Mouse (Mus musculus) gastrocnemius, postnatal 14 days (tissue): ENCODE measurements at regions not wholly inside any gene's neighbourhood (a gene's known extent, or its start where the extent isn't known, plus 50 kb on each side); places are given as distances from the start of the nearest gene placed in this dataset.

Experiments used
- DNase-seq: peaks from one replicate; pipeline ENCODE4 v3.0.0; 2021; ENCODE audit warnings: mixed read lengths
- intact Hi-C: fragments of 180-260 bp; cut with DNase I; formaldehyde crosslinking; loops from one replicate; pipeline ENCODE4 v1.15.1; 2025; ENCODE audit warnings: low total_unique reads

DNA sequence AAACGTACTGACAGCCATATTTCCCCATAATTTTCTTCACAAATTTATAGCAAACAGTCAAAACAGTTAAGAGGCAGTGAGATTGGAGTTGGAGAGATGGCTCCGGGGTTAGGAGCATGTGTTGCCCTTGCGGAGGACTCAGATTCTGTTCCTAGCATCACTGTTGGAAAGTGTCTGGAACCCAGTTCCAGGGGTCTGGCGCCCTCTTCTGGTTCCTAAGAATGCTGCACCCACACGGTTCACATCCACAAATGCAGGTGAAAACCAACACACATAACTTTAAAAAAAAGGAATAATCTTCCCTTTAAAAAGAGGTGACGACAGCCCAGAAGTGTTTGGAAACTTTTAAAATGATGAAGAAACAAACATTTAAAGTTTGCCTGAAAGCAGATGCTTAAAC lies 129.1 kb upstream of the Ankrd50 start:
- intact Hi-C loops, result no loop called here
- DNase-seq, result no peak

DNA sequence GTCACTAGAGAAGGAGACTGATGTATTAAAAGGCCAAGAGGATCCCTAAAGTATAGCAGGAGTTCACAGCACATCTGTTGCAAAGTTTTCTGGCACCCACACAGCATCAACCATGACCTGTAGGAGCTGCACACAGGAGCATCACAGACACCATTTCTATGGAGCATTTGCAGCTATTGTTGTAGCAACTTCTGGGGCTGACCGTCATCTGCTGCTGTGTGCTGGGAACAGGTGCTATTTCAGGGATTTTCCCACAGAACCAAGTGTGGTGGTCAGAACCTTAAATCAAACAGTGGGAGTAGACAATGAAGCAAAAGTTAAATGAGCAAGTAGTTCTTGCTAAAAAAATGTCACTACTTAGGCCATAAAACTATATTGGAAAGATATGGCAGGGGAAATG lies 106.9 kb upstream of the Ankrd50 start:
- DNase-seq, result no peak
- intact Hi-C loops, result no loop called here

DNA sequence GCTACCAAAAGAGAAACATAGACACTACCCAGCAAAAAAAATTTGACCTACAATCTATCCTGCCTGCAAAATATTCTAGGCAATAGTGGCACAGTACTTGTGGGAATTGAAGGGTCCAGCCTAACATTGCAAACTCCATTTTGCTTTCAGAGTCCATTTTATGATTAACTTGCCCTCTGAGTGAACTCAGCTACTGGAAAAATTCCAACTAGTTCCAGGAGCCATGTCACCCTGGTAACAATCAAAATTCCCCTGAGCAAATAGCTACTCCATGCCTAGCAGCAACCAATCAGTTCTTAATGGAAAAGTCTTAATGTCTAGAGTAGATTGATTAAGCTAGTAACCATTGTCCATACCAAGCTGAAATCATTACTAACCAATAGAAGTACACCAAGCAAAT lies 104.3 kb upstream of the Ankrd50 start:
- intact Hi-C loops, result no loop called here
- DNase-seq, result no peak

DNA sequence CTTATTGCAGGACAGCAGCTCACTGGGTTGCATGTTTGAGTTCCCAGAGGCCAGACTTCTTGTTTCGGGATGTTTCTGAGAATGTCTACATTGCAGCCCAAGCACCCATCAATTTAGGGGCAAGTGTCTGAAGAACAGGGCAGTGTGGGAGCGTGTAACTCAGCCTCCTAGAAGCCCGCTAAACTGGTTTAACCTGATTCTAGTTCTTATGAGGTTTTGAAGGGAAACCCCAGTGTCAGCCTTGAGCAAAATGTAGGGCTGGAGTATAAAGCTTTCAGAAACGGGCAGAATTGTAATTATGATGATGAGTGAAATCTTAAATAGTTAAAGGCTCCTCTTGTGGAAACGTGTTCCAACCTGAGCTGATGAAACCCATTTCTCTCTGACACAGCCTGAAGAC lies 100.9 kb upstream of the Ankrd50 start:
- intact Hi-C loops, result no loop called here
- no peak for DNase-seq

DNA sequence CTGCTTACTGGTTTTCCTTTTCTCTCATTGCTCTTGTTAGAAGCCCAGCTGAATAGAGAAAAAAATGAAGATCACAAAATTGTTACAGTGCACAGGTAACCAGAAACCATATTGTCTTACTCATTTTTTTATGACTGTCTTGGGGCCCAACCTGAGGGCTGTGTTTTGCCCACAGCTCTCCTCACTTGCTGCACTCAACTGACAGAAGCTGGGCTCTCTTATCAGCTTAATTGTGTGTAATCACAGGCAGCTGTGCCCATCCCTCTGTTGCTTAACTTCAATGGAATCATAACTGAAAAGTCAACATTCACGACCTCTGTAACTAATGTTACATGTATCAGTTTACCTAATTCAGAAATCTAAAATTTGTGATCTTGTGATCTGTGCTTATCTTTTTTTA lies 95.1 kb upstream of the Ankrd50 start:
- intact Hi-C loops, result no loop called here
- DNase-seq, result no peak

DNA sequence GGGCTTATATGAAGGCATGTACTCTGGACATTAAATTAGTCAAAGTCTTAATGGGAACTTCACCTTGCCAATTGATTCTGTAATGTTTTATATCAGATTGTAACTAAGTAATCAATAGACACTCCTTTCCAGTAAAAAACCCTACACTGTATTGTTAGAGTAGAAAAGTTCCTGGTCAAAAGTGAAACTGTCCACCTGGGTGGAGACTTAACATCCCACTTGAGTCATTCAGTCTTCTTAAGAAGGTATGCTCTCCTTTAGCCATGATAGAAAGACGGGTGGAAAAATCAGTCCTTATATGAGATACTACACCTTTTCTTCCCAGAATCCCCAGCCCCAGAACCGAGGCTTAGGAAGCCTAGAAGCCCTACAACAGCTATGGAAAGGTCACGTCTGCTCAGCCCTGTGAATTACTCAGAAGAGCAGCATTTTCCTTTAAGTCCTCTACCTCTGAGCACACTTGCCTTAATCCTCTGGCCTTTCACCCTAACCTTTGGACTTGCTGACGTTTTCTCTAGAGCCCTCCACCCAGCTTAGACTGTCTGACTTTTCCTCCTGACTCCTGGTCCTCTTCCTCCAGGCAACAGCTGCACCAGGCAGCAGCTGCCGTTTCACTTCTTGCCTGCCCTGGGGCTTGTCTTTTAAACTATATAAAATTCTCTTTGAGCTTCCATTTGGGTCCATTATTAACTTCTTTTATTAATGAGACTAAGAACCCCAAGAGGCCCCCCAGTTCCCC lies 93.4 kb upstream of the Ankrd50 start:
- no peak for DNase-seq
- intact Hi-C loops, result no loop called here

DNA sequence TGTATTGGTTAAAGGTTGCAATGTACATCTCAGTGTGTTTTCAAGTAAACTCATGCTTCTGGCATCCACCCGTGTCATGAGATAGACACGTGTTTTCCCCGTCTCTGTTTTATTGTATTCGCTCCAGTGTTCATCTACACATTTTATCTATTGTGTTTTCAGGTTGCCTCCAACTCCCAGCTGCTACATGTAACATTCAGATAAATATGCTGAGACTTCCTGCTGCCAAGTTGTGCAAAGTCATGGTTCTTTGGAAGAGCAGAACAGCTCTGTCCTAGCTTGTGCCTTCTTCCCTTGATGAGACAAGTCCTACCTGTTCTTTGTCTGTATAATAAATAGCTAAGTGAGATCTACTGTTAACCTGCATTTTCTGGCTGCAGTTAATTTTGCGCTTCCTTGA lies 89.0 kb upstream of the Ankrd50 start:
- intact Hi-C loops, result no loop called here
- DNase-seq, result no peak

DNA sequence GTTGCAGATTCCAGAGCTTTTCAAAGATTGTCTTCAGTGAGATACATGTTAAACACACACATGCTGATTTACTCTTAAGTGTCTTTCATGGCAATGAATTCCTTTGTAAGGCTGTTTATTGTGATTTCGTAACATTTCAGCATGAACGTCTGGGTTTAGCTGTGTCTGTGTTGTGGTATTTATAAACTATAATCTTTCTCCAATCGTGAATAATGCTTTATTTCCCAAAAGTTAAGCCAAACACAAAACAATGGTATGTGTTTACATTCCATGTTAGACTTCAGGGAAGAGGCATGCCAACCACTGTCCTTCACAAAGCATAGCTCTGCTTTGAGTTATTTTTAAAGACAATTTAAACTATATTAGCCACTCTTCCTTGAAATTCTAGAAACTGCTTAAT lies 87.5 kb upstream of the Ankrd50 start:
- intact Hi-C loops, result no loop called here
- no peak for DNase-seq

DNA sequence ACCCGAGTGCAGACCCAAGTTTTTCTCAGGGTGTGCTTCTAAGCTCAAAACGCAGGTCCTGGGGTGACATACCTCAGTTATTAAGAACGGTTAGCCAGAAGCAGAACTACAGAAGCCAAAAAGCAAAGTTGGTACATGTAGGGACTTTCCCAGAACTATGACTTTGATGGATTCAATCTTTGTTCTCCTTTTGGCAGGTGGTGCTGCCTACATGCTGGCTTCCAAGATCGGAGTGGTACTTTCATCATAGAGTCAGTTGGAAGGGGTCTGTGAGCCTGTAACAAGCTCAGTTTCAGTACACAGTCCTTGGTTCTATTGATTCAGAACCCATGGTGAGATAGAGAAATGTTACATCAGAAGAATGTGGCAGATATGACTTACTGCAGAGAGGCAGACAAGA lies 86.6 kb upstream of the Ankrd50 start:
- intact Hi-C loops, result no loop called here
- DNase-seq, result no peak

DNA sequence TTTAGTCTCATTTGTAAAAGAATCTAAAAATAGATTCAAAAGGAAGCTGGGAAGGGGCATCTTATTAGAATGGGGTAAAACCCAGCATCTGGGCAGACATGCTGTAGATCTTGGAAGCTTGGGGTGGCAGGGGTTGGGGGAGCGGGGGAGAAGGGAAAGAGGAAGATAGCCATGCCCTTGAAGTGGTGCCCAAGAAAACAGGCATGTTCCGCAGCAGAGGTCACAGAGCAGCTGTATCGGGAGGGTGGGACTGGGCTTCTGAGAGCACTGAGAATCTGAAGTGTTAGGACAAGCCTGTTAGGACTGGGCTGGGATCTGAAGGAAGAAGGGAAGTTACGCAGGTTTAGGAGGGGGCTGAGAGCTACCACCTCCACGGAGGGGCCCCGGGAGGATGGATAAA lies 84.4 kb upstream of the Ankrd50 start:
- intact Hi-C loops, result no loop called here
- no peak for DNase-seq

DNA sequence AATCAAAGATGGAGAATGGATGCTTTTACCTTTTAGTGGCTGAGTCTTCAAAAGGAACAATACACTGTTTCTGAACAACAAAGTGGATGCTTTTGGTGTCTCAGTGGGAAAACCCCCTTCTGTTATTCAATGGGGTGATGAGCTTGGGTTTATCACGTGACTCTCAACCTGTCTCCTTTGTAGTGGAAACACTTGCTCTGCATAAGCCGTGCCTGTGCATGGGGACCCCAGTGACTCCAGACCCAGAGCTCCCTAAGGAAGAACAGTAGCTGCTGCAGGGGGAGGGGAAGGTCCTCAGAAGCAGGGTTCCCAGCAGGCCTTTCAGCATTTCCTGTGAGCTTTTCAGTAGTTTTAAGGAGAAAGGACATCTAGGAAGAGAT lies 83.9 kb upstream of the Ankrd50 start:
- intact Hi-C loops, result no loop called here
- no peak for DNase-seq

DNA sequence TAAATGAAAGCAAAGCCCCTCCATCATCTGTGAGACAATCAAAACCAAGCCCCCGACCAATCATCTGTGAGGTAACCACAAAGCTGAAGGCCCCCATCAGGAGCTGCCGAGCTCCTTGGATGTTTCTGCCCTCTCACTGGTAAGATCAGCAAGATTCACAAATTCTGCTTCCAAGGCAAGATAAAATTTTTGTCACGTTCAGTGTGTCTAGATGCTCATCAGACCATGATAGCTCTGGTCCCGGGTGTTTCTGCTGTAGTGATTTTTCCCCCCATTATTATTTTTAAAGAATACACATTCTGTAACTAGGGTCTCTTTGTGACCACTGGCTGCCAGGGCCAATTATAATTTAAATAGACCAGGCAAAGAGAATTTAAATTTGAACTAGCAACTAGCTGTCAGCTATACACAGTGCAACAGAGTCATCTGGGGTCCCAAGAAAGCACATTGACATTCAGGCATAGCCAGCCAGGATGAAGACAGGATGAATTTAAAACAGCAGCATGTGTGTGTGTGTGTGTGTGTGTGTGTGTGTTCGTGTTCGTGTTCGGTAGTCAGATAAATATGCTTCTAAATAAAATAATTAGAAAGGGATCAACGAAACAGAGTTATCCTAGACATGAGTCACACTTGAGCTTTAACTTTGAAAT lies 83.4 kb upstream of the Ankrd50 start:
- intact Hi-C loops, result no loop called here
- DNase-seq, result no peak

DNA sequence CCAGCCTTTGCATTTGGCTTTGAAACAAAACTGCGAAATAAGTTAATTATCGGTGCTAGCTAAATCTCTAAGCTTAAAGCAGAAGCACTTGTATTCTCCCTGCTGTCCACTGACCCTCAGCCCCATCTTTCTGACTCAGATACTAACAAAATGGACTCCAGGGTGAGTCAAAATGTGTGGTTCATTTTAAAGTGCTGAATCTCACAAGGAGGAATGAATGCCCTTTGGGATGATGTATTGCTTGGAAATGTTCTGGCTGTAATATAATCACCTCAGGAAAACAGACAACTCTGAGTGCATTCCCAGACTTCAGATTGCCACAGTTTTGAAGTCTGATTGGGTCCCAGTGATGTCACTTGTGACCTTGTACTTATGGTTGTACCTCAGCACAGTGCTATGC lies 81.9 kb upstream of the Ankrd50 start:
- intact Hi-C loops, result no loop called here
- DNase-seq, result no peak

DNA sequence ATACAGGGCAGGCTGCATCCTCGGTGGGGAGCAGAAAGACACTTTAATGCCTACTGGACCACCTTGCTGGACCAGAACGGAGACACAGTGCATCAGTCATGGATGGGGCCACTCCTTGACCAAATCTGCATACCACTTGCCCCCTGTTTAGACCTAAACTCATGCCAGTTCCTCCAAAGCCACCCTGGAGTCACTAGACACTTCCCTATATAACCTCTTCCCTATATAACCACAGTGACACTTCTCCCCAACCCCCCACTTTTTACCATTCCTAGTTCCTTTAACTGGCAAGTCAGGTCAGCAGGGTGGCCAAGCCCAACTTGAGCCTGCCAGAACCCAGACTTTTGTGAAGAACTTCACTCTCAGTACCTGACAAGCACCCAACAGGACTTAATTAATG lies 80.2 kb upstream of the Ankrd50 start:
- no peak for DNase-seq
- intact Hi-C loops, result no loop called here

DNA sequence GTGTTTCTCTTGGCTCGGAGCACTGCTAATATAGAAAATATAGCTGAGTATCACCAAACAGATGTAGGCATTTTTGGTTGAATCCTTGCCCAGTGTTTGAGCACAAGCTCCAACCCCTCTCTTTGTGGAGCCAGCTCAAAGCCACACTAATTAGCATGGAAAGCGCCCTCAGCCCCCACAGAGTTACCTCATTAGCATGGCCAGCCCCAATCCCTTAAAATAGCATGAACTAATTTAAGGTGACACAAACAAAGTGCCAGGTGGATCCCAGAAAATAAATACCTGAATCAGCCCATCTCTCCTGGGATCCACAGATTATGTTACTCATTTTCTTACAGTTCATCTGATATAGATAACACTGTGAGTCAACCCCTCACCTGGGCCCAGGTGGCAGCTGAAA lies 79.7 kb upstream of the Ankrd50 start:
- intact Hi-C loops, result no loop called here
- no peak for DNase-seq

DNA sequence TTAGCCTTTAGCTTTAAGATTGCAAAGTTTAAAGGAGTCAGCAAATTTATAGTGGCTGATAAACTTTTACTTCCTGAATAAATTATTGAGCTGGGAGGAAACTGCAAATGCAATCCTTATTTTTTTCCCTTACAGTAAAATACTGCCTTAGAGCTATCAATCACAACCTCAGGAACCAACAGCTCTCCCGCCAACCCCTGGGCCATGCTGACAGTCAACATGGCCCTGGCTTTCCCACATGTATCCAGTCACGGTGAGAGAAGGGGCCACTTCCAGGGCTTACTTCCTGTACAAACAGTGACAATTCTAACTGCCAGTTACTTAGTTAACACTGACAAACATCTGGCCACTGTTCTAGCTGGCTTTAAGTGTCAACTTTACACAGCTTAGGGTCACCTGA lies 76.5 kb upstream of the Ankrd50 start:
- no peak for DNase-seq
- intact Hi-C loops, result no loop called here

DNA sequence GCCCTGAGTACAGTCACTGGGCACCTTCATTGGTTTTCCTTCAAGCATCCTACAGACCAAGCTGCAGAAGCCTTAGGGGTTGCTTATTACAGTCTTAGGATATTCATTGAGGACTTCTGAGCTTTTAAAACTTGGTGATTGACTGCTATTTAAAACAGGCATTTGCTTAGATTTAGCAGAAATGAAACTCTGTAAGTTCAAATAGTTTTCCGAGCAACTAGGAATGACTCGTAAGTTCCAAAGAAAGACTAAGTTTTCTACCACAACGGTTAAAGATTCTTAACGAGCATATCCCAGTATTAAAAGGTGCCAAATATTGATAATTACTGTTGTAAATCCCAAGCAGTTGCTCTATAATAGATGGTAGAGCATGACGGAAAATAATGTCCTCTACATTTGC lies 71.3 kb upstream of the Ankrd50 start:
- no peak for DNase-seq
- intact Hi-C loops, result no loop called here

DNA sequence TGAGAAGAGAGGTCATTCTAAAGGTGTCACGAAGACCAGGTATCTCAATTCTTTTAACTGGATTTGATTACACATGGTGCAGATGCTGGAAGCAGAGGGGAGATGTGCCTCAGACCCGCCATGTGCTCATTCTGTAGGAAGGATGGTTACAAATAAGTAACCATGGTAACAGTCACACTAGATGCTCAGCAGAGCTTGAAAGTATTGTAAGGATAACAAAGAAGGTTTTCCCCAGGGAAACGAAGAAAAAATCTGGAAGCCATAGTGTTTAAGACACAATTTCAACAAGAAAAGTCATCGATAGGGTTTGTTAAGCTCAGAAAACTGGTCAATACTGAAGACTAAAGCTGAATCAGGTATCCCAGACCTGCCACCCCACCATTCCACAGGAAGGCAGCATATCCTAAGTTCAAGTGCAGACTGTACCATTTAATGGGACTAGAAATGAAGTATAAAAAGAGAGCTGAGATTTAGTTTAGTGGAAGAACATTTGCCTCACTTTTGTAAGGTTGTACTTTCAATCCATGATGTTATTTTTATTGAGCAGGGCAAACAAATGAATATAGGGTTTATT lies 68.9 kb upstream of the Ankrd50 start:
- no peak for DNase-seq
- intact Hi-C loops, result no loop called here

DNA sequence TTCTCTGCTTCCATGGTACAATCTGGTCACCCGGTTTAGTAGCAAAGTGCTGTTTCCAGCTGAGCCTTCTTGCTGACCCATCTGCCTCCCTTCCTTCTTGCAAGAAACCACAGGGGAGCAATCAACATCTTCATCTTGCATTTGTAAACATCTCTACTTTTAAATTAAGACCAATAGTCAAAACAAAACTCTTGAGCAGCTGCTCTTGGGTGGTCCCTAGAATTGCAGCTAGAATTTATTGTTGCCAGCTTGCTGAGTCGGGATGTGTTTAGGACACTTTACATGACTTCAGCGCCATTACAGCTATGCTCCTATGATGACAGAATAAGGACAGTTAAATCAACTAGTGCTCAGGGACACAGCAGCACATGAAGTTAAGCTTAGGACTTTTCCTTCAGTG lies 62.4 kb upstream of the Ankrd50 start:
- intact Hi-C loops, result no loop called here
- no peak for DNase-seq

DNA sequence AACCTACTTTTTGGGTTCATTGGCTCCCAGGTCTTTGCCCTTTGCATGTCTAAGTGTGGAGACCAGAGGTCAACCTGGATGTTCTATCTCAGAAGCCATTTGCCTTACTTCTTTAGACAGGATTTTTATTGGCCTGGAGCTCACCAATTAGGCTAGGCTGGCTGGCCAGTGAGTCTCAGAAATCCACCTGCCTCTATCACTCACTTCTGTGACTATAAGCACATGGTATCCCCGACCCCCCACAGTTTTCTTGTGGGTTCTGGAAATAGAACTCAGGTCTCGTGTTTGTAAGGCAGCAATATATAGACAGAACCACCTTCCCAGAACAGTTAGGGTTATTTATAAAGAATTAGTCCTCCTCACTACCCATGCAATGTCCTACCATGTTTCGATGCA lies 60.9 kb upstream of the Ankrd50 start:
- no peak for DNase-seq
- intact Hi-C loops, result no loop called here

DNA sequence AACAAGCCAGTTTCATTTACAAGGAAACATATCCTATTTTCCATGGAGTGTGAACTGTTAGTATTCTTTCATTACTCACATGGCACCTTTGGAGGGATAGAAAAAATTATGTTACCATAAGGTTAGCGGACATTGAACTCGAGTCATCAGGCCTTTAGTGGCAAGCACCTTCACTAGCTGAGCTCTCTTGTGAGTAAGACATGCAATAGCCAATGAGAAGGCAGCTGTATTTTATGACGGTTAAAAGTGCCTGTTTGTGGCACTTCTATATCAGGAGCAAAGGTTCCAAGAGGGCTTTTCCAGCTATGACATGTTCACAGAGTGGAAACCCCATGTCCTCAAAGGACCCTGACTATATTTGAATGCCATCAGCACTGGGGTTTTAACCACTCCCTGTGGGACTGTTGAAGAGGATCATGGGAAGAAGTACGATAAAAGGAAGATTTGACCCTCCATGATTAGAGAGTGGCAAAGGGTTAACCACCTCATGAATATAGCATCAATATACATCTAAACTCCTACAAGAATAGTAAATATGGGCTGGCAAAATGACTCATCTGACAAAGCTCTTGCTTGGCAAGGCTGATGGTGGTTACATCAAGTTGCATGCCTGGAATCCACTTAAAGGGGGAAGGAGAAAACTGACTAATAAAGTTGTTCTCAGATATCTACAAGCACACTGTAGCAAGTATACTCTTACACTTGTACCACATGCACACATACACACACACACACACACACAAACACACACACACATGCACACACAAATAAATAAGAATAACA lies 60.3 kb upstream of the Ankrd50 start:
- intact Hi-C loops, result no loop called here
- no peak for DNase-seq
